Mouse (Mus musculus): ENCODE measurements around the gene Hectd3.

GRCm38 (mm10) chr4:117039925-117040687 lies 45.0 kb downstream of the Hectd3 start:
- TF ChIP-seq EP300 (IDR thresholded peaks at IDR 0.05; ENCODE audit: low read depth) = no peak
- no peak for TF ChIP-seq CTCF (IDR thresholded peaks at IDR 0.05; ENCODE audit: low read depth)

Measured in liver, embryonic 14.5 days (tissue).